Mouse (Mus musculus) olfactory bulb, adult 2 months (tissue): ENCODE data around the gene Rnase9.

Experiments used
- CTCF ChIP-seq: fragments of 200-500 bp; IDR thresholded peaks from 2 replicates; pipeline ENCODE4 v1.5.1; 2012; ENCODE audit warnings: low read depth, mild to moderate bottlenecking, low read length, moderate library complexity; ENCODE audit not compliant: insufficient read depth
- POLR2A ChIP-seq: fragments of 200-500 bp; IDR thresholded peaks from 2 replicates; pipeline ENCODE4 v1.6.1; 2012; ENCODE audit warnings: mild to moderate bottlenecking, low read depth, low read length, moderate library complexity; ENCODE audit not compliant: insufficient read depth

- no peak for TF ChIP-seq POLR2A
- no peak for TF ChIP-seq CTCF
Observed at GRCm38 (mm10) chr14:50991037-50991436, 50.6 kb downstream of the Rnase9 start.
